Mouse (Mus musculus) heart, postnatal 0 days (tissue): ENCODE results near the gene Pglyrp1. TPM values are rescaled to one million over a fixed set of nuclear protein-coding genes. Genes with fewer than 3 reads are reported as not detected.
A peak's percentile ranks its signal among the peaks of the same experiment; 100 is the strongest.

ENCODE experiments used
- ATAC-seq: fragments of 200-750 bp; cut with Nextera tagmentation; 2 replicates; pipeline ENCODE4 v1.8.0; 2017; ENCODE audit warnings: low read depth, moderate number of reproducible peaks, moderate library complexity; ENCODE audit not compliant: insufficient read depth
- DNase-seq: peaks from one replicate; pipeline ENCODE4 v3.0.0-alpha.2; 2016; ENCODE audit warnings: low spot score
- H3K27ac ChIP-seq: fragments of 300-500 bp; sonication (generic); 2 replicates; pipeline ENCODE4 v1.5.1; 2014; ENCODE audit warnings: low read depth, mild to moderate bottlenecking
- H3K27me3 ChIP-seq: fragments of 300-500 bp; sonication (generic); 2 replicates; pipeline ENCODE4 v1.6.1; 2014; ENCODE audit warnings: low read length, mixed read lengths; ENCODE audit not compliant: control insufficient read depth, insufficient read depth
- H3K36me3 ChIP-seq: fragments of 300-500 bp; sonication (generic); replicated peaks from 2 replicates; pipeline ENCODE4 v1.6.1; 2014; ENCODE audit warnings: low read length, mixed read lengths; ENCODE audit not compliant: control insufficient read depth, insufficient read depth
- H3K4me1 ChIP-seq: fragments of 300-500 bp; sonication (generic); 2 replicates; pipeline ENCODE4 v1.6.1; 2014; ENCODE audit warnings: antibody characterized with exemption; ENCODE audit not compliant: control insufficient read depth, insufficient read depth
- H3K4me2 ChIP-seq: fragments of 300-500 bp; sonication (generic); 2 replicates; pipeline ENCODE4 v1.6.1; 2014; ENCODE audit warnings: low read depth, mild to moderate bottlenecking, low read length, moderate library complexity
- H3K4me3 ChIP-seq: fragments of 300-500 bp; sonication (generic); 2 replicates; pipeline ENCODE4 v1.5.1; 2014; ENCODE audit warnings: low read depth, low read length
- H3K9ac ChIP-seq: fragments of 300-500 bp; sonication (generic); replicated peaks from 2 replicates; pipeline ENCODE4 v1.6.1; 2014; ENCODE audit warnings: low read depth, low read length, mixed read lengths
- H3K9me3 ChIP-seq: fragments of 300-500 bp; sonication (generic); replicated peaks from 2 replicates; pipeline ENCODE4 v1.6.1; 2016; ENCODE audit warnings: low read length; ENCODE audit not compliant: control insufficient read depth
- CTCF ChIP-seq: IDR thresholded peaks from 2 replicates; pipeline ENCODE4 v1.5.1; 2016; ENCODE audit warnings: antibody characterized with exemption, control low read depth, low read depth
- EP300 ChIP-seq: IDR thresholded peaks from 2 replicates; pipeline ENCODE4 v1.6.1; 2016; ENCODE audit warnings: antibody characterized with exemption, low read depth
- WGBS: fragments of 180-500 bp; shearing (Covaris S2); extraction: QIAGEN DNeasy Blood & Tissue Kit; methylation state at CpG from one replicate; pipeline ENCODE4 v1.1.7; 2014; 5-methylcytosine and 5-hydroxymethylcytosine counted together
- polyA plus RNA-seq: library from polyadenylated mRNA; unstranded; fragments of >200 nt; fragmentation: Nextera tagmentation; extraction: Ambion mirVana; gene quantifications from 2 replicates; pipeline ENCODE4 v1.2.1, GENCODE M21; 2015
- total RNA-seq: library from RNA; depleted of rRNA; stranded (reverse); fragments of >200 nt; gene quantifications from 2 replicates; pipeline ENCODE4 v1.2.3, GENCODE M21; 2014; ENCODE audit warnings: low replicate concordance

The Pglyrp1 gene
- total and polyA plus RNA-seq, 2 experiments from 2014 or later: 1.8 TPM; not detected in 1

GRCm38 (mm10) chr7:18858310-18858916, 12.7 kb upstream of the Pglyrp1 start:
- no peak overlapping the region for H3K4me3 ChIP-seq
- H3K9ac ChIP-seq: no peak overlapping the region
- H3K4me2 ChIP-seq: no peak overlapping the region
- no peaks in the 10 kb centered on the region for H3K27me3 ChIP-seq
- H3K4me1 ChIP-seq: peaks cover 9% of the 10 kb centered on the region; the same call in 1 of the 2 replicates
- DNase-seq (peak; percentile 48), ATAC-seq (peak; percentile 60)
- TF ChIP-seq EP300: no peak
- no peak for TF ChIP-seq CTCF
- H3K9me3 ChIP-seq: no peaks in the 10 kb centered on the region
- peak overlapping the region; percentile 75 for H3K27ac ChIP-seq
- H3K36me3 ChIP-seq: no peaks in the 10 kb centered on the region
- 58% methylated on average over 5 of the region's 5 CpGs for WGBS

GRCm38 (mm10) chr7:18862801-18863200, 8.3 kb upstream of the Pglyrp1 start:
- ATAC-seq (no peak), DNase-seq (no peak)
- 78% methylated on average over 6 of the region's 6 CpGs for WGBS
- Histone ChIP-seq H3K9ac (no peak overlapping the region), H3K36me3 (no peaks in the 10 kb centered on the region), H3K27me3 (no peaks in the 10 kb centered on the region), H3K9me3 (no peaks in the 10 kb centered on the region), H3K4me2 (no peak overlapping the region), H3K27ac (no peak overlapping the region), H3K4me1 (peaks cover 8% of the 10 kb centered on the region; the same call in 1 of the 2 replicates), H3K4me3 (no peak overlapping the region)
- TF ChIP-seq CTCF: no peak
- no peak for TF ChIP-seq EP300

- no peaks in the 10 kb centered on the region for H3K36me3 ChIP-seq
- no peak overlapping the region for H3K4me3 ChIP-seq
- TF ChIP-seq EP300 (no peak), CTCF (no peak)
- H3K9ac ChIP-seq: no peak overlapping the region
- 0 out of 2 replicates have a peak, but pooled peaks cover 8% of the 10 kb centered on the region for H3K27me3 ChIP-seq
- 83% methylated on average over 2 of the region's 2 CpGs for WGBS
- no peak overlapping the region for H3K27ac ChIP-seq
- H3K4me1 ChIP-seq: no peaks in the 10 kb centered on the region
- no peak overlapping the region for H3K4me2 ChIP-seq
- ATAC-seq (no peak), DNase-seq (no peak)
- H3K9me3 ChIP-seq: no peaks in the 10 kb centered on the region
Measured at GRCm38 (mm10) chr7:18868491-18868890, 2.6 kb upstream of the Pglyrp1 start.

- TF ChIP-seq EP300 (no peak), CTCF (no peak)
- H3K27me3 ChIP-seq: 0 out of 2 replicates have a peak, but pooled peaks cover 8% of the 10 kb centered on the region
- H3K9ac ChIP-seq: no peak overlapping the region
- WGBS: 33% methylated on average over 13 of the region's 14 CpGs
- peak overlapping the region; percentile 37 for H3K4me3 ChIP-seq
- DNase-seq: no peak
- peak overlapping the region; percentile 62 for H3K4me2 ChIP-seq
- H3K27ac ChIP-seq: no peak overlapping the region
- no peaks in the 10 kb centered on the region for H3K9me3 ChIP-seq
- no peak for ATAC-seq
- no peaks in the 10 kb centered on the region for H3K4me1 ChIP-seq
- H3K36me3 ChIP-seq: no peaks in the 10 kb centered on the region
Measured at GRCm38 (mm10) chr7:18872014-18872802, 1.1 kb downstream of the Pglyrp1 start.

GRCm38 (mm10) chr7:18872816-18873215, 1.7 kb downstream of the Pglyrp1 start:
- 7% methylated on average over 7 of the region's 7 CpGs for WGBS
- ATAC-seq: no peak; the same call in 1 of the 2 replicates
- no peaks in the 10 kb centered on the region for H3K4me1 ChIP-seq

More at GRCm38 (mm10) chr7:18872816-18873215, 1.7 kb downstream of the Pglyrp1 start:
- Histone ChIP-seq H3K9me3 (no peaks in the 10 kb centered on the region), H3K4me3 (peak overlapping the region; percentile 37), H3K36me3 (no peaks in the 10 kb centered on the region), H3K27ac (no peak overlapping the region), H3K9ac (no peak overlapping the region), H3K4me2 (peak overlapping the region; percentile 62), H3K27me3 (0 out of 2 replicates have a peak, but pooled peaks cover 8% of the 10 kb centered on the region)
- TF ChIP-seq CTCF (no peak), EP300 (no peak)
- no peak for DNase-seq
